ENCODE assay signal across 11 mouse cellular contexts in the genomic region with DNA sequence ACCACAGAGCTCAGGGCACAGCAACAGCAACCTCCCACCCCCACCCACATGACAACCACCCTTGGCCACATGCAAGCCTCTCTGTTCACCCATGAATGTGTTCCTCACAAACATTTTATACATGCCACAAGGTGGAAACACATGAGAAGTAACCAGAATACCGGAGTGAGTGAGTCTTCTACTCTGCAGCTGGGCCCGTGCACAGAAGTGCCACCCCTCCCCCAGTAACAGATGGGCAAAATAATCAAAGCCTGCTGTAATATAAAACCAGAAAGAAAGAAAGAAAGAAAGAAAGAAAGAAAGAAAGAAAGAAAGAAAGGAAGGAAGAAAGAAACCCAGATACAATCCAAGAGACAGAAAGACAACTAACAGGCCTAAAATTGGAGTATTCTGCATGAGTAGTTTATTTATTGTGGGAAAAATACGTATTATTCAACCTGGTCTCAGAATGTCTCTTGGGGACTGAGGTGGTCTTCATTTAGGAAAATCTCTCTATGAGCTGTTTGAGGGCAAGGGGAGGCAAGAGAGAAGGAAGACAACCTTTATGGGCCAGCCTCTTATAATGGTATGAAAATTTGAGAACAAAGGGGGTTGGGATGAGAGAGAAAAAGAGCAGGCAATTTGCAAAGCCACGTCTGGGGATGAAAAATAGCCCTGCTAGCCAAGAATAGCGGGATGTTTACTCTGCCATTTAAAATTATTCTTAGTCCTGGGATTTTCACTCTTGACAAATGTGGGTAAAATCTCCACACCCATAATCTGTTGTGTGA.
DNase-seq lines count a peak whose midpoint lies in the region; ATAC-seq lines count a peak whose summit lies in the region.
"Had no signal": no experiment of that assay in that cellular context is flagged by ENCODE, and none has a peak within 500 bp of the region (broad histone marks: within the 10 kb centered on the region; RNA-seq: fewer than 3 reads in every experiment).

No protein-coding gene starts in this region.

- intact Hi-C loops in heart, postnatal 14 days (cut with DNase I), result no loop called here

- peak overlapping the region; percentile 36 for H3K4me2 ChIP-seq in forebrain, embryonic 13.5 days
- H3K4me2 ChIP-seq in limb, embryonic 12.5 days, result no peak overlapping the region; the same call in 1 of the 2 replicates
- no peak overlapping the region for H3K4me2 ChIP-seq in neural tube, embryonic 15.5 days
- H3K4me2 ChIP-seq: stomach, embryonic 15.5 days had no signal

- ATAC-seq in forebrain, embryonic 13.5 days, result peak; percentile 66
- ATAC-seq in limb, embryonic 12.5 days (ENCODE audit: insufficient number of reproducible peaks, insufficient read depth, low FRiP score, low TSS enrichment, low read depth), result no peak
- ATAC-seq in neural tube, embryonic 15.5 days (ENCODE audit: low FRiP score), result 0 out of 2 replicates have a peak, but pooled peaks have one; percentile 32

- H3K9me3 ChIP-seq in forebrain, embryonic 13.5 days (replicated peaks), result no peaks in the 10 kb centered on the region
- no peaks in the 10 kb centered on the region for H3K9me3 ChIP-seq in limb, embryonic 12.5 days
- H3K9me3 ChIP-seq in neural tube, embryonic 15.5 days (replicated peaks), result no peaks in the 10 kb centered on the region
- H3K9me3 ChIP-seq: stomach, embryonic 15.5 days had no signal

- peak overlapping the region; percentile 56 for H3K9ac ChIP-seq in forebrain, embryonic 13.5 days
- no peak overlapping the region for H3K9ac ChIP-seq in limb, embryonic 12.5 days (replicated peaks)
- no peak overlapping the region for H3K9ac ChIP-seq in neural tube, embryonic 15.5 days (replicated peaks)
- H3K9ac ChIP-seq: stomach, embryonic 15.5 days had no signal

- peak overlapping the region; percentile 96 for H3K27ac ChIP-seq in forebrain, embryonic 13.5 days
- peak overlapping the region; percentile 64 for H3K27ac ChIP-seq in limb, embryonic 12.5 days
- peak overlapping the region; percentile 54; the same call in 1 of the 2 replicates for H3K27ac ChIP-seq in neural tube, embryonic 15.5 days (replicated peaks)
- H3K27ac ChIP-seq: kidney, postnatal 0 days; stomach, embryonic 15.5 days had no signal

- H3K27me3 ChIP-seq in forebrain, embryonic 13.5 days, result no peaks in the 10 kb centered on the region
- no peaks in the 10 kb centered on the region for H3K27me3 ChIP-seq in limb, embryonic 12.5 days
- no peaks in the 10 kb centered on the region for H3K27me3 ChIP-seq in neural tube, embryonic 15.5 days (replicated peaks)
- H3K27me3 ChIP-seq: stomach, embryonic 15.5 days had no signal

- WGBS in forebrain, embryonic 13.5 days, result 7% methylated on average over 5 of the region's 5 CpGs
- WGBS in limb, embryonic 12.5 days, result 19% methylated on average over 5 of the region's 5 CpGs
- WGBS in neural tube, embryonic 15.5 days, result 14% methylated on average over 5 of the region's 5 CpGs

- no peak overlapping the region for H3K4me3 ChIP-seq in forebrain, embryonic 13.5 days
- no peak overlapping the region for H3K4me3 ChIP-seq in limb, embryonic 12.5 days (replicated peaks)
- no peak overlapping the region for H3K4me3 ChIP-seq in neural tube, embryonic 15.5 days (replicated peaks)
- H3K4me3 ChIP-seq: stomach, embryonic 15.5 days had no signal

- no peaks in the 10 kb centered on the region for H3K36me3 ChIP-seq in forebrain, embryonic 13.5 days (ENCODE audit: poor library complexity, severe bottlenecking)
- no peaks in the 10 kb centered on the region for H3K36me3 ChIP-seq in limb, embryonic 12.5 days
- H3K36me3 ChIP-seq in neural tube, embryonic 15.5 days, result no peaks in the 10 kb centered on the region
- H3K36me3 ChIP-seq: stomach, embryonic 15.5 days had no signal

- peak; percentile 56 for DNase-seq in embryo, embryonic 10 days (ENCODE audit: low spot score)
- no peak for DNase-seq in right cerebral cortex, postnatal 4 days
- no peak for DNase-seq in layer of hippocampus, adult 9-10 months (ENCODE audit: low spot score)
- no peak for DNase-seq in heart, postnatal 14 days
- DNase-seq: cerebellum, adult 8-10 months; lung, postnatal 4 days had no signal

- H3K4me1 ChIP-seq in forebrain, embryonic 13.5 days, result peaks cover 88% of the 10 kb centered on the region
- peaks cover 60% of the 10 kb centered on the region for H3K4me1 ChIP-seq in limb, embryonic 12.5 days (replicated peaks)
- peaks cover 30% of the 10 kb centered on the region for H3K4me1 ChIP-seq in neural tube, embryonic 15.5 days
